Mouse (Mus musculus) intestine, embryonic 14.5 days (tissue): ENCODE results near the gene Zbtb32. TPM values are rescaled to one million over a fixed set of nuclear protein-coding genes. Genes with fewer than 3 reads are reported as not detected.
A peak's percentile ranks its signal among the peaks of the same experiment; 100 is the strongest.

Source experiments
- ATAC-seq: fragments of 200-750 bp; cut with Nextera tagmentation; replicated peaks from 2 replicates; pipeline ENCODE4 v1.8.0; 2017; ENCODE audit warnings: low read depth, moderate number of reproducible peaks, moderate TSS enrichment, moderate library complexity; ENCODE audit not compliant: low FRiP score, low TSS enrichment
- DNase-seq: peaks from one replicate; pipeline ENCODE4 v3.0.0-alpha.2; 2018; ENCODE audit warnings: low spot score
- H3K27ac ChIP-seq: fragments of 300-500 bp; sonication (generic); 2 replicates; pipeline ENCODE4 v1.5.1; 2014; ENCODE audit warnings: low read depth, mild to moderate bottlenecking, control low read depth
- H3K27me3 ChIP-seq: fragments of 300-500 bp; sonication (generic); replicated peaks from 2 replicates; pipeline ENCODE4 v1.6.1; 2014; ENCODE audit warnings: low read length, control low read depth; ENCODE audit not compliant: control insufficient read depth, insufficient read depth
- H3K36me3 ChIP-seq: fragments of 300-500 bp; sonication (generic); 2 replicates; pipeline ENCODE4 v1.6.1; 2014; ENCODE audit warnings: low read length, control low read depth; ENCODE audit not compliant: control insufficient read depth, insufficient read depth
- H3K4me1 ChIP-seq: fragments of 300-500 bp; sonication (generic); replicated peaks from 2 replicates; pipeline ENCODE4 v1.6.1; 2014; ENCODE audit warnings: low read length, control low read depth, mixed read lengths; ENCODE audit not compliant: control insufficient read depth, insufficient read depth
- H3K4me2 ChIP-seq: fragments of 300-500 bp; sonication (generic); 2 replicates; pipeline ENCODE4 v1.6.1; 2014; ENCODE audit warnings: low read length
- H3K4me3 ChIP-seq: fragments of 300-500 bp; sonication (generic); 2 replicates; pipeline ENCODE4 v1.5.1; 2014; ENCODE audit warnings: low read depth, low read length, control low read depth, mixed read lengths
- H3K9ac ChIP-seq: fragments of 300-500 bp; sonication (generic); 2 replicates; pipeline ENCODE4 v1.6.1; 2014; ENCODE audit warnings: mild to moderate bottlenecking, low read length
- H3K9me3 ChIP-seq: fragments of 300-500 bp; sonication (generic); 2 replicates; pipeline ENCODE4 v1.6.1; 2016; ENCODE audit warnings: low read length, control low read depth; ENCODE audit not compliant: control insufficient read depth
- WGBS: fragments of 180-500 bp; shearing (Covaris S2); extraction: QIAGEN DNeasy Blood & Tissue Kit; methylation state at CpG from one replicate; pipeline ENCODE4 v1.1.7; 2014; 5-methylcytosine and 5-hydroxymethylcytosine counted together
- polyA plus RNA-seq: library from polyadenylated mRNA; unstranded; fragments of >200 nt; fragmentation: Nextera tagmentation; extraction: Ambion mirVana; gene quantifications from 2 replicates; pipeline ENCODE4 v1.2.1, GENCODE M21; 2014

The Zbtb32 gene
- polyA plus RNA-seq, 1 experiment from 2014 or later, result 0.83 TPM

DNA sequence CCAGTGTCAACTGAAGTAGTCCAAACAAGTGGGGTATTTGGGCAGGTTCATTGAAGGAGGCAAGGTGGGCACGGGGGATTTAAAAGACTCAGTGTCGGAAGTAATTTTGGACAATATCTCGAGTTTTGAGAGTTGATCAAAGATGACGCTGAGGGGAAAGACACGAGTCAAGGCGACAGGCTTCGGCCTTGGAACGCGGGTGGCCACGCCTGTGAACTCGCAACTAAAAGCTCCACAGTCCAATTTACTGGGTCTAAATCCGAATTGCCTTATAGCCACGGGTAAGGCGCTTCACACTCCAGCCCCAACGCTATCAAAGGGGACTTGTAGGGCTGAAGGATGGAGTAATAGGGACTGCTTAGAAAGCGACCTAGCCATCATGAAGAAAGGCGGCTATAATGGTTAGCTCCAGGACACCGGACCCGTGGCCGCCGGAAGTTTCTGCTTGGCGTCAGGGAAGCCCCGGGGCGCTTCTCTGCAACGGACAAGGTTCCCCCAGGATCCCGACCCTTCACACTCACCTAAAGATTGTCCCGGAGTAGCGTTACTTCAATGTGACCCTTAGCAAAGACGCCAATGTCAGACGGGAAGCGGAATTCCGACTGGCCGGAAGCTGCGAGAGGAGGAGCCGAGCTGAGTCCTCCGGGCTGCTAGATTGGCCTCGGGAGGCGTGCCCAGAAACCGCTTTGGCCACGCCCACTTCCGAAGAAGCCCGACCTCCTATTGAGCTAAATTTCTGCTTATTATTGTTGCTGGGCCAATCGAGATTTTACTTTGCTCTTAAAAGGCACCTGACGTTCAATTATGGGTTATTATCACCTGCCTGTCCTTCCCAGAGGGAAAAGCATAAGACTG, 27.0 kb upstream of the Zbtb32 start, which contains the start of gene Cox6b1:
Cox6b1 (minus strand) TSS at position 622 of the 855 bp plus-strand sequence.
- ATAC-seq, result peak; percentile 94
- H3K27me3 ChIP-seq, result 0 out of 2 replicates have a peak, but pooled peaks cover 3% of the 10 kb centered on the region
- H3K9ac ChIP-seq, result peak within 1 kb of the TSS; percentile 87
- H3K9me3 ChIP-seq, result no peaks in the 10 kb centered on the region
- peak within 1 kb of the TSS; percentile 43; the same call in 1 of the 2 replicates for H3K27ac ChIP-seq
- DNase-seq, result peak; percentile 92
- 2% methylated on average over 44 of the region's 44 CpGs for WGBS
- H3K4me3 ChIP-seq, result peak within 1 kb of the TSS; percentile 95
- peak within 1 kb of the TSS; percentile 78 for H3K4me2 ChIP-seq
- peaks cover 34% of the 10 kb centered on the region for H3K36me3 ChIP-seq
- peaks cover 7% of the 10 kb centered on the region for H3K4me1 ChIP-seq

DNA sequence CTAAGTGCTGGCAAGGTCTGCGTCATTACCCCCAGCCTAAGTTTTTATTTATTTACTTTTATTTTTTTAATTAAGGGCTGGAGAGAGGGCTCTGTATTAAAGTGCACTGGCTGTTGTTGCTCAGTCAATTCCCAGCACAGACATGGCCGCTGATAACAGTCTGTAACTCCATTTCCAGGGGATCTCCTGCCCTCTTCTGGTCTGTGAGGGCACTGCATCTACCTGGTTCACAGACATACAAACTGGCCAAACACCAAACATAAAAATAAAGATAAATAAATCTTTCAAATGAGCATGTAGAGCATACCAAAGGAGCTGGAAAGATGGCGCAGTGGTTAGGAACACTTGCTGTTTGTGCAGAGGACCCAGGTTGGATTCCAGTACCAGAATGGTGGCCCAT, 20.5 kb upstream of the Zbtb32 start:
- Histone ChIP-seq H3K9ac (no peak overlapping the region), H3K27ac (no peak overlapping the region), H3K36me3 (peaks cover 74% of the 10 kb centered on the region), H3K4me2 (no peak overlapping the region), H3K27me3 (no peaks in the 10 kb centered on the region), H3K9me3 (no peaks in the 10 kb centered on the region), H3K4me1 (no peaks in the 10 kb centered on the region), H3K4me3 (no peak overlapping the region)
- ATAC-seq (no peak), DNase-seq (peak; percentile 65)
- 90% methylated on average over 3 of the region's 3 CpGs for WGBS

DNA sequence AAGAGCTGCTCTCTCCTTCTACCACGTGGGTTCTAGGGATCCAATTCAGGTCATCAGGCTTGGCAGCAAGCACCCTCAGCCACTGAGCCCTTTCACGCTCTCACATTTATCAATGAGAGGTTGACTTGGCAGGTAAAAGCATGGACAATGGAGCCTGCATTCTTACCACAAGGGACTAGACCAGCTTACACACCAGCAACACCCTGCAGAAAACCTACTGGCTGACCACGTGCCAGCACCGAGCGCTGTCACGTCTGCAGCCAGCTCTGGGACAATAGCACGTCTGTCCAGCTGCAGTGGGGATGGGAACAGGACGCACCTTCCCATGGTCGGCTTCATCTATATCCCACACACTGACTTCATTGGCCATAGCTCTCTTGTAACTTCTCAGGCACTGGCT, 19.9 kb upstream of the Zbtb32 start:
- Histone ChIP-seq H3K36me3 (peaks cover 69% of the 10 kb centered on the region), H3K27ac (no peak overlapping the region), H3K4me3 (no peak overlapping the region), H3K27me3 (no peaks in the 10 kb centered on the region), H3K9ac (no peak overlapping the region), H3K4me2 (no peak overlapping the region), H3K9me3 (no peaks in the 10 kb centered on the region), H3K4me1 (no peaks in the 10 kb centered on the region)
- ATAC-seq (no peak), DNase-seq (no peak)
- WGBS, result 95% methylated on average over 9 of the region's 9 CpGs

DNA sequence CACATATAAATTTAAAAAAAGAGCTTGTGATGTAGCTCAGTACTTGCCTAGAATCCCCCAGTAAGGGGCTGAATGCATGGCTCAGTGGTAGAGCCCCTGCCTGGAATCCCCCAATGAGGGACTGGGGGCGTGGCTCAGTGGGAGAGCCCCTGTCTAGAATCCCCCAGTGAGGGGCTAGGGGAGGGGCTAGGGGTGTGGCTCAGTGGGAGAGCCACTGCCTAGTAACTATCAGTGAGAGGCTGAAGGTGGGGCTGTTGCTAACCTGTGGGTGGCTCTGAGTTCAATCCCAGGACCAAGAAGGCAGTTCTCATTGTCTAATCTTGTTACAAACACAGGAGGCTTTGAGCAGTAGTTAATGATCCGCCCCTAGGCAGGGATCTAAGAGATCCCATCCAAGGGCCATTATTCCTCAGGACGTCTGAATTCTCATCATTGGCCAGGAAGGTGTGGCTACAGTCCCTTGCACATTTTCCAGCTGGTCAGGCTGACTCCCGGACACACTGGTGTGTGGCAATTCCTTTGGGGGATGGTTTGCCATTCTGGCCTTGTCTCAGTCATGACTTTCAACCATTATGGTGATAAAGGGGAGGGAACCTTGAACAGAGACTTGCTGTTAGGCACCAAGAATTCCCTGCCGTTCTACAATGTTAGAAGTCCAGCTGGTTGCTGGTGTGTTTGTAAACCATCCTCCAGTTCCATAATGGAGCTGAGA, 16.5 kb upstream of the Zbtb32 start:
- no peaks in the 10 kb centered on the region for H3K4me1 ChIP-seq
- peaks cover 41% of the 10 kb centered on the region for H3K36me3 ChIP-seq
- ATAC-seq, result no peak
- no peak overlapping the region for H3K4me2 ChIP-seq
- no peaks in the 10 kb centered on the region for H3K9me3 ChIP-seq
- H3K9ac ChIP-seq, result no peak overlapping the region
- no peak overlapping the region for H3K27ac ChIP-seq
- no peak overlapping the region for H3K4me3 ChIP-seq
- H3K27me3 ChIP-seq, result no peaks in the 10 kb centered on the region
- 58% methylated on average over 5 of the region's 5 CpGs for WGBS
- no peak for DNase-seq

DNA sequence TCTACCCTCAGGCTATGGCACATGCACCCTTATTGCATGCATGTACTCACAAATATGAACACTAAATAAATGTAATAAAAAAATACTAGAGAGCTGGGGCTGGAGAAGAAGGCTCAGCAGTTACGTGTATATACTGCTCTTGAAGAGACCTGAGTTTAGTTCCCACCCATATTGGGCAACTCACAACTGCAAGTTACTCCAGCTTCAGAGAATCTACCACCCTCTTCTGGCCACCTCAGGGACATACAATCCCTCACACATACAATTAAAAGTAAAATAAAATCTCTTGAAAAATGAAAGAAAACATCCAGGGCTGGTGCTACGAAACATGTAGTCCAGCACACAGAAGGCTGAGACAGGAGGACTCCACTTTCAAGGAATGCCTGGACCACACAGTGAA, 15.7 kb upstream of the Zbtb32 start:
- Histone ChIP-seq H3K9ac (no peak overlapping the region), H3K27ac (no peak overlapping the region), H3K9me3 (no peaks in the 10 kb centered on the region), H3K4me2 (no peak overlapping the region), H3K4me1 (no peaks in the 10 kb centered on the region), H3K36me3 (peaks cover 36% of the 10 kb centered on the region), H3K4me3 (no peak overlapping the region), H3K27me3 (no peaks in the 10 kb centered on the region)
- DNase-seq (no peak), ATAC-seq (no peak)
- whole genome bisulfite sequencing, result 85% methylated on average over 2 of the region's 2 CpGs

DNA sequence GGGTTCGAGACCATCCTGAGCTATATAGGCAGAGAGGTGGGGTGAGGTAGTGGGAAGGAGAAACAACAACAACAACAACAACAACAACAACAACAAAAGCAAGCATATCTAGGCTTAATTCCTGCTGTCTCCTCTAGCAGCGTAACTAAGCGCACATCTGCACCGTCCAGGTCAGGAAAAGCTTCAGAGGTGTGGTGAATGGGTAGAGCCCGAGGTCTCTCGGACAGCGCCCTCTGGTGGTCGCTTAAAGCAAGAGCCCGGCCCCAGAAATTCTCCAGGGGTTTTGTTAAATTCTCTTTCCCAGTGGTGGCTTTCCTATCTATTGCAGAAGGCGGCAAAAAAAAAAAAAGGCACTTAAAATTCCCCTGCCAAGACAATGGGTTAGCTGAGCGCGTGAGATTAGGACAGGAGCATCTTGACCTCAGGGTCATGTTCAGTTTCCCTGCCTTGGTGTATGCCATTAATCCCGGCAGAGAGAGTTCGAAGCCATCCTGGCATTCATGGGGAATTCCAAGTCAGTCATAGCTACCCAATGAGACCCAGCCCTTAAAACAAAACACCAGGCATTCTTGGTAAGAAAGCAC, 14.9 kb upstream of the Zbtb32 start:
- H3K27ac ChIP-seq, result no peak overlapping the region
- no peaks in the 10 kb centered on the region for H3K9me3 ChIP-seq
- peak overlapping the region; percentile 30 for H3K4me2 ChIP-seq
- H3K27me3 ChIP-seq, result no peaks in the 10 kb centered on the region
- WGBS, result 23% methylated on average over 14 of the region's 14 CpGs
- ATAC-seq (peak; percentile 53), DNase-seq (peak; percentile 84)
- H3K9ac ChIP-seq, result no peak overlapping the region
- no peaks in the 10 kb centered on the region for H3K4me1 ChIP-seq
- H3K4me3 ChIP-seq, result no peak overlapping the region
- H3K36me3 ChIP-seq, result peaks cover 28% of the 10 kb centered on the region

DNA sequence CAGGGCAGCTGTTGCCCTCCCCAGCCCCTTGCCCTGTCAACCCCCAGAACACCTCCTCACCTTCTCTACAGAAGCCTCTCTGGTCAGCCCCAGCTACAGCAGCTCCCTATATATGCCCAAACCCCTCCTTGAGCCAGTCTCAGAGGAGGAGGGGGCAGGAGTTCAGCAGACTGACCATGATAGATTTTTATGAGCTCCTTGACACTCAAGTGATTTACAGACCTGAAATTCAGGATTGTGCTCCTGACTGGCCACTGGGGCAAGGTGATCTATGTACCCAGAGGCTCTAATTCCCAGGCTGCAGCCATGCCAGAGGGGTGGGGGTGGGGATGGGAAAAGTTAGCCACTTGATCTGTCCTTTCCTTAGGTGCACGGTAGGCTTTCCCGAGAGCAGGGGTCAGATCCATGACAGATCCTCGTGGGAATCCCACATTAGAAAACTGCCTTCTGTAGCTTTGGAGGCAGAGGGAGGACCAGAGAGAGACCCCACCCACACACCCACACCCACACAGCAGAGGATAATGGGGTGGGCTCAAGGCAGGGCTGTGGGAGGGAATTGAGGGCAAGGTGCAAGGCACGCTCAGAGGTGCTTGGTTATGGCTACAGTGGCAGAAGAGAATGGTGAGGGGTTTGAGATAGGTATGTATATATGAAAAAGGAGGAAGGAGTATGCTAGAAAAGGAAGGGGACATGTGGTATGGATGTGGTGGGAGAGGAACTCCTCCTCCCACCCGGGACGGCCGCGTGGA, 14.1 kb upstream of the Zbtb32 start, which contains the start of gene Upk1a:
Upk1a (minus strand) TSS at position 194 of the 749 bp plus-strand sequence.
- Histone ChIP-seq H3K9me3 (no peaks in the 10 kb centered on the region), H3K27ac (no peak within 1 kb of the TSS; the same call in 1 of the 2 replicates), H3K27me3 (no peaks in the 10 kb centered on the region), H3K4me3 (no peak within 1 kb of the TSS), H3K4me2 (peak within 1 kb of the TSS; percentile 30), H3K9ac (0 out of 2 replicates have a peak within 1 kb of the TSS, but pooled peaks have one; percentile 7), H3K36me3 (peaks cover 20% of the 10 kb centered on the region), H3K4me1 (no peaks in the 10 kb centered on the region)
- DNase-seq (no peak), ATAC-seq (peak; percentile 51)
- 54% methylated on average over 8 of the region's 8 CpGs for WGBS

DNA sequence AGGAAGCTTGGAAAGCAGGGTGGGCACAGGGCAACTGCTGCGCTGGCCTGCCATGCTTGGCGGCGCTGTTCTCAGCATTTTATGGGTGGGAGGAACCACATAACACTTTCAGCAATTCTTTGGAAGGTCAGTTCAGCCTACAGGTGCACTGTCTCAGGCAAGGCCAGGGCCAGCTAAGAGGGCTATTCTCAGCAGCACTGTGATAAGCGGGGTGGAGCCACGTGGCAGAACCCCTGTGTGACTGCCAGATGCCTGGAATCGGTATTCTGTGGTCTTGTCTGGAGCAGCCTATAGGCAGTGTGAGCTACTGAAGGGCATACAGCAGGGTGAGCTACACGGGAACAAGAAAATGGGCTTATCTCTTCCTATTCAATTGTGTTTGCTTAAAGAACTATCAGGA, 11.3 kb upstream of the Zbtb32 start:
- Histone ChIP-seq H3K4me2 (no peak overlapping the region), H3K9me3 (no peaks in the 10 kb centered on the region), H3K36me3 (no peaks in the 10 kb centered on the region), H3K9ac (no peak overlapping the region), H3K4me3 (no peak overlapping the region), H3K27ac (no peak overlapping the region), H3K4me1 (no peaks in the 10 kb centered on the region), H3K27me3 (no peaks in the 10 kb centered on the region)
- 43% methylated on average over 7 of the region's 7 CpGs for WGBS
- no peak for DNase-seq
- no peak; the same call in 1 of the 2 replicates for ATAC-seq
